Mouse (Mus musculus) gastrocnemius, adult 2 months (tissue): ENCODE data around the gene Sema3f. TPM values are rescaled to one million over a fixed set of nuclear protein-coding genes. Genes with fewer than 3 reads are reported as not detected.

ENCODE experiments used
- DNase-seq: peaks from one replicate; pipeline ENCODE4 v3.0.0; 2022
- H3K27ac ChIP-seq: fragments of 200-600 bp; 2 replicates; pipeline ENCODE4 v1.8.1; 2022; ENCODE audit warnings: mild to moderate bottlenecking
- H3K4me3 ChIP-seq: fragments of 200-600 bp; 2 replicates; pipeline ENCODE4 v1.8.1; 2022; ENCODE audit warnings: mild to moderate bottlenecking, moderate library complexity
- CTCF ChIP-seq: fragments of 200-600 bp; IDR thresholded peaks from 2 replicates; pipeline ENCODE4 v1.8.1; 2022; ENCODE audit warnings: antibody characterized with exemption, mild to moderate bottlenecking, moderate library complexity
- intact Hi-C: fragments of 180-260 bp; cut with DNase I; formaldehyde crosslinking; loops from one replicate; pipeline ENCODE4 v1.15.1; 2025
- long read RNA-seq, 2 experiments: library from polyadenylated mRNA; stranded (forward); transcript quantifications; one replicate each; pipeline ENCODE4 v2.0.0; 2021
- total RNA-seq, 2 experiments: library from RNA; stranded (reverse); gene quantifications; 2 replicates each; pipeline ENCODE4 v1.2.3; 2021

Gene Sema3f
- 1 to 10 TPM; 6.3 to 9.2 TPM for total RNA-seq
- long read RNA-seq, experiment 1, partial matches to known transcripts, result 5 of 5 reads
- long read RNA-seq, experiment 1, other reads (novel, unspliced or antisense), result 0 of 5 reads
- long read RNA-seq, experiment 2, partial matches to known transcripts, result 2 of 5 reads
- long read RNA-seq, experiment 2, other reads (novel, unspliced or antisense), result 3 of 5 reads

GRCm38 (mm10) chr9:107709697-107710483 lies at the start of gene Sema3f:
TSS of gene Sema3f (minus strand) at chr9:107710475.
- intact Hi-C loops, result loop anchor here (2.0 kb wide), 1 partner anchor 29 kb away; no protein-coding TSS in a partner anchor
- peak; percentile 89 for DNase-seq
- Histone ChIP-seq H3K4me3 (peak within 1 kb of the TSS; percentile 88), H3K27ac (peak within 1 kb of the TSS; percentile 92)
- TF ChIP-seq CTCF, result peak; percentile 62

DNA sequence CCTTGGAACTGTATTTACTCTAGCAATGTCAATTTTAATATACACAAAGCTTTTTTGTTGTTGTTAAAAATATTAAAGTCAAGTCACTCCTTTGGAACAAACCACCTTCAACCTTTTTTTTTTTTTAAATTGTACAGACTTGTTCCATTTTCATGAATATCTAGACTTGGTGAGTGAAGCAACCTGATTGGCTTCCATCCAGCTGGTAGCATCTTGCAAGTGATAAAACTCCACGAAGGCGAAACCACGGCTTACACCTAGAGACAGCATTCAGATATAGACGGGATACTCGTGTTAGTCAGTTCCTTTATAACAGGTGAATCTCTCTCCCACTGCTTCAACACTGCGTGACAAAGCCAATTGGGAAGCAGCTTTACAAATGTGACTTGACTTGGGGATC lies 49.3 kb upstream of the Sema3f start:
- no peak for DNase-seq
- no peak overlapping the region for H3K4me3 ChIP-seq
- TF ChIP-seq CTCF, result no peak
- H3K27ac ChIP-seq, result no peak overlapping the region
- intact Hi-C loops, result no loop called here

- Histone ChIP-seq H3K4me3 (no peak overlapping the region), H3K27ac (no peak overlapping the region)
- no peak for TF ChIP-seq CTCF
- intact Hi-C loops, result no loop called here
- no peak for DNase-seq
Measured at GRCm38 (mm10) chr9:107750378-107750777, 40.1 kb upstream of the Sema3f start.

DNA sequence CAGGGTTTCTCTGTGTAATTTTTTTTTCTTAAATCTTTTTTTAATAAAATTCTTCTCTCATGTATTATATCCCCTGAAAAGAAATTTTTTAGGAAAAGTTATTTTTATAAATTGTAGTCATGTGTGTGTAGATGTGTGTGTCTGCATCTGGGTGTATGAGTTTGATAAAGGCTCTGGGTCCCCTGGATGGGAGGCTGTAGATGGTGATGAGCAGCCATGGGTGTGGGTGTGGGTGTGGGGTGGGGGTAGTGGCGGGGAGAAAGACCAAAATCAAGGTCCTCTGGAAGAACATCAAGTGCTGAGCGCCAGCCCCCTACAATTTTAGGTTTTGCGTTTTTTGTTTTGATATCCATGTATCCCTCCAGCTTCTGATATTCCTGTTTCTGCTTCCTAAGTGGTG lies 37.8 kb upstream of the Sema3f start:
- intact Hi-C loops, result loop anchor here (5.0 kb wide), 1 partner anchor 49 kb away; no protein-coding TSS in a partner anchor
- no peak overlapping the region for H3K4me3 ChIP-seq
- TF ChIP-seq CTCF, result no peak
- no peak for DNase-seq
- H3K27ac ChIP-seq, result no peak overlapping the region

GRCm38 (mm10) chr9:107747310-107747709 lies 37.0 kb upstream of the Sema3f start:
- TF ChIP-seq CTCF, result no peak
- no peak for DNase-seq
- H3K4me3 ChIP-seq, result no peak overlapping the region
- intact Hi-C loops, result loop anchor here (5.0 kb wide), 1 partner anchor 50 kb away; no protein-coding TSS in a partner anchor
- no peak overlapping the region for H3K27ac ChIP-seq

DNA sequence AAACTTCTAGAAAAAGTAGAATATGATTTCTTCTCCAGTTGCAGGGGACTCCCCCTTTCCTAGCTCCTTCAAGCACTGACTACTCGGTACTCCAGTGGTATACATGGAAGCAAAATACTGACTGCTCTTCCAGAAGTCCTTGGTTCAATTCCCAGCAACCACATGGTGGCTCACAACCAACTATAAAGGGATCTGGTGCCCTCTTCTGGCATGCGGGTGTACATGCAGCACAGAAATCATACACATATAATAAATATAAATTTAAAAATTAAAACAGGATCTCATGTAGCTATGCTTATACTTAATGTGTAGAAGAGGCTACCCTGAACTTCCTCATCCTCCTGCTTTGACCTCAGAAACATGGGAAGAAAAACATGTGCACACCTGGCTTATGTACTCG lies 36.4 kb upstream of the Sema3f start:
- TF ChIP-seq CTCF, result peak; percentile 51
- intact Hi-C loops, result loop anchor here (5.0 kb wide), 1 partner anchor 51 kb away; no protein-coding TSS in a partner anchor
- DNase-seq, result no peak
- H3K4me3 ChIP-seq, result no peak overlapping the region
- H3K27ac ChIP-seq, result no peak overlapping the region

DNA sequence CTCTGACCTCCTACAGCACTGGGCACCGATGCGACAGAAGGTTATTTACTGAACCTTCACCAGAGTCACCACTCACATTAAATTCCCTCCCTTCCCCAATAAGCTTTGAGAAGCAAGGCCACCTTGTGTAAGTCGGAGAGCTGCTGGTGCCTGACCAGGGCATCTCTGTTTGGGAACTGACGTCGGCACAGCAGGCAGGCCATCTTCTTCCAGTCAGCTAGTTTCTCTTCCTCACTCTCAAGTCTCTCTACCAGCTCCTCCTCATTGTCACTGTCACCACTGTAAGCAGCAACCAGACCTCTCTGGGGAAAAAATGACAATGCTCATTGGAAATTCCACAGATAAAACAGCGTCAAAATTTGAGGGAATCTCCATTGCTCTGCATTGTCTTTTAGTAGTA lies 33.8 kb upstream of the Sema3f start:
- H3K4me3 ChIP-seq, result no peak overlapping the region
- H3K27ac ChIP-seq, result no peak overlapping the region
- intact Hi-C loops, result no loop called here
- no peak for TF ChIP-seq CTCF
- DNase-seq, result no peak

DNA sequence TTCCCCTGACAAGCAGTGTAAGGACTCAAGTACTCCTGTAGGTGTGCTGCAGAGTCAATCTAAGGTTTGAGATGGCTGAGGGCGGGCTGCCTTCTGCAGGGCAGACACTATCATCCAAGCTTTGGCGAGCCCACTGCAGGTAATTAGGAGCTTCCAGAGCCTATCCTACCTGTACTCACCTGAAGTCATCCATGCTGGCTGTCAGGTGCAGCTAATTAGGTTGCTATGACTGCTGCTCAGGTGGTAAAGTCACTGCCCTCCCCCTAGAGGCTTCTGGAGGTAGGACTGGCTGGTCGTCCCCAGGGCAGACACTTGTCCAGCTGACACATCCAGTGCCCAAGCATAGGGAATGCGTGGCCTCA lies 28.5 kb upstream of the Sema3f start:
- intact Hi-C loops, result loop anchor here (2.0 to 5.0 kb wide), 3 partner anchors 28 to 97 kb away; partner anchors contain the start of gene Sema3f
- Histone ChIP-seq H3K4me3 (no peak overlapping the region), H3K27ac (no peak overlapping the region)
- peak; percentile 37 for DNase-seq
- peak; percentile 49 for TF ChIP-seq CTCF

GRCm38 (mm10) chr9:107738020-107738840 lies 28.0 kb upstream of the Sema3f start:
- Histone ChIP-seq H3K4me3 (no peak overlapping the region), H3K27ac (peak overlapping the region; percentile 38; the same call in 1 of the 2 replicates)
- TF ChIP-seq CTCF, result peak; percentile 96; the same call in 1 of the 2 replicates
- intact Hi-C loops, result loop anchor here (2.0 to 5.0 kb wide), 3 partner anchors 27 to 96 kb away; partner anchors contain the start of gene Sema3f
- peak; percentile 89 for DNase-seq

DNA sequence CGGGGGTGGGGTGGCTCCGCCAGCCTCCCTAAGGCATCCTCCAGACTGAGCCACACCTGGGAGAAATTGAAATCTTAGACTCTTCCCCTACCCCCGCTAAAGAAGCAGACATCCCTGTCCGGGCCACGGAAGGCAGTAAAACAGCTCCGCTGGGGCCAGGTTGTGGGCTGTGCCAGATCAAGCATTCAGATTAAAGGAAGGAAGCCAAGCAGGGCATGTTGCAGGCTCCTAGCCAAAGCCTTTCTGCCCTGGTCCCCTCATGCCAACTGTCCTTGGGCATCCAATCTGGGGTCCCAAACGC lies 25.9 kb upstream of the Sema3f start:
- H3K27ac ChIP-seq, result no peak overlapping the region
- no peak for DNase-seq
- H3K4me3 ChIP-seq, result no peak overlapping the region
- intact Hi-C loops, result loop anchor here (5.0 kb wide), 1 partner anchor 94 kb away; no protein-coding TSS in a partner anchor
- no peak for TF ChIP-seq CTCF

- DNase-seq, result no peak
- TF ChIP-seq CTCF, result no peak
- Histone ChIP-seq H3K27ac (no peak overlapping the region), H3K4me3 (no peak overlapping the region)
- intact Hi-C loops, result loop anchor here (5.0 kb wide), 1 partner anchor 93 kb away; no protein-coding TSS in a partner anchor
Measured at GRCm38 (mm10) chr9:107735356-107736184, 25.3 kb upstream of the Sema3f start.

DNA sequence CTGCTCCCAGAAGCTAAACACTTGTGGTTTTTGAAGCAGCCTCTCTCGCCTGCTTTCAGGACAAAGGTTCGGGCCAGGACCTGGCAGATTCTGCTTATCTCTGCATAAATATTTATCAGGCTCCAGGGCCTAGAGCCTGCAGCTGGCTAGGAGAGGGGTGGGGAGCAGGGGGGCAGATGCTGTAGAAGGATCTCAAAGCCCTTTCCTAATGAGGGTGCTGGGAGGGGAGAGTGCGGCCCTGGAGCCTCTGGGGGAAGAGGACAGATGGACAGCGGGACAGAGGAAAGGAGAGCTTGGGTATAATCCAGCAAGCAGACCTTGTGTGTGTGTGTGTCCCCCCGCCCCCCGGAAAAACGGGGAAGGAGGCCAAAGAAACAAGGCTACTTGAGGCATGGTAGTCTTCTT lies 24.3 kb upstream of the Sema3f start:
- Histone ChIP-seq H3K27ac (no peak overlapping the region), H3K4me3 (no peak overlapping the region)
- intact Hi-C loops, result no loop called here
- DNase-seq, result no peak
- TF ChIP-seq CTCF, result no peak
